Mouse (Mus musculus) embryo, embryonic 9.5 days (tissue): ENCODE data around the gene Spta1.

ENCODE experiments used
- DNase-seq: peaks from one replicate; pipeline ENCODE4 v3.0.0-alpha.2; 2017; ENCODE audit errors: extremely low spot score

Gene Spta1

GRCm38 (mm10) chr1:174172605-174173004, at the start of gene Spta1:
Gene Spta1, plus strand, starts transcription at chr1:174172776.
- DNase-seq: peak; percentile 18

- DNase-seq: no peak
Measured at GRCm38 (mm10) chr1:174131217-174131616, 41.4 kb upstream of the Spta1 start, which contains the start of gene Olfr424. Gene Olfr424, plus strand, starts transcription at chr1:174131517.

- no peak for DNase-seq
Measured at GRCm38 (mm10) chr1:174131999-174132398, 40.6 kb upstream of the Spta1 start.

- DNase-seq: no peak
Measured at GRCm38 (mm10) chr1:174141384-174141783, 31.2 kb upstream of the Spta1 start.

DNA sequence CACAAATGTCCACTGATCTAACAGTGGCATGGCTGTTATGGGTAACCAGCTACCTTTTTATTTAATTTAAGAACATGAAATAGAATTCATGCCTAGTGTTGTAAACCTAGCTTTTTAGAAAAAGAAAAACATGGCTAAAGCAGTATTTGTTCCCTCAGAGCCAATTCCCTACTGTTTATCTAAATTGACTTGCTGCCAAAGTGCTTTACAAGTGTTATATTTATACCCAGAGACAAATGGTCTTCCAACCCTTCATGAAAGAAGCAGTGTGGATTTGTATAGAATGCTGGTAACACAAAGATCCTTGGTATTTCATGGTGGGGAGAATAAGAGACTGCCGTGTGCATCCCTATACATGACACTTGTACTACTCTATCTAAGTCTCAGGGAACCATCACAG, 25.9 kb upstream of the Spta1 start:
- no peak for DNase-seq

DNA sequence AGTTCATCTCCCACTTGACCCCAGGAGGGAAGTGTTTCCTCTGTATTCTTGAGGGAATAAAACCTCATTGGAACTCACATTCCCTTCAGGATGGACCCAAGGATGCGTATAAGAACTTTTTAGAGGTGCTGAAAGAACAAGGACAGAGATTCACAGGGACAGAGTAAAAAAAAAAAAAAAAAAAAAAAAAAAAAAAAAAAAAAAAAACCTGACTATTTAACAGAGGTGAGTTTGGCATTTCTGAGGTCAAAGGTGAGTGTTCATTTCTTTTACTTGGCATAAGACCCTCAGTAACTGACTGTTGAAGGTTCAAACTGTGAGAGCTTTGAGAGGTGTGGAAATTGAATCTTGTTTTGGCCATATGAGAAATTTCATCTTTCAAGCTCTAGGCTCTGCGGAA, 23.3 kb upstream of the Spta1 start:
- no peak for DNase-seq

DNA sequence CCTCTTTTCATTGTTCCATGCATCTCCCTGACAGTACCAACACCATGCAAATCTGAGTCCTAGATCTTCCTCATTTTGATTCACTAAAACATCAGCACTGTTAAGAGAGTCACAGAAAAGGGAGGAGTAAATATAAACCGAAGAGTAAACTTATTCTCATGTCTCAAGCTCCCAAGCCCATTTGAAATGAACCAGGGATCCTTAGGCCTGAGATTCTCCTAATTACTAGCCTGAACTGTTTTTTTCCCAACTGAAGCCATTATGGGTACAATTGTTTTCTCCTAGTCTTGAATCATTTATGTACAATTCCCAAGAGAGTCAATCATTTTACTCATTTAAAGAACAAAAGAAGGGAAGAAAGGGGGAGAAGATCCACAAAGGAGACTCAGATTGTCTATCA, 17.2 kb upstream of the Spta1 start, which contains the start of gene Olfr420:
TSS of gene Olfr420 (plus strand) at position 301 of the 400 bp plus-strand sequence.
- no peak for DNase-seq

DNA sequence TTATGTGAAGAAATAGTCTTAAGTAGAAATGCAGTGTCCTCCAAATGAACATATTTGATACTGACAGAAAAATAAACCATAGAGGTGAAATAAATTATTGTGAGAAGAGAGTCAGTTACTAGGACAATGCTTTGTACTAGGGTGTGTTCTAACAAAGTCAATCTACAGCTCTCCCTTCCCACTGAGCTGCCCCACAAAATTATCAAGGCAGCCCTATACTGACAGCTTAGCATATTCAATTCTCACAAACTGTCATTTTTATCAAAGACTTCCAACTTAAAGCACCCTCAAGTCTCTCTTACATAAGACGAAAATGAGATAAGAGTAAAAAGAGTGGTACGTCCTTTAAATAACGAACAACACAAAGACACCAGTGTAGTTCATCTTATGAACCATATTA, 15.0 kb upstream of the Spta1 start:
- no peak for DNase-seq

DNA sequence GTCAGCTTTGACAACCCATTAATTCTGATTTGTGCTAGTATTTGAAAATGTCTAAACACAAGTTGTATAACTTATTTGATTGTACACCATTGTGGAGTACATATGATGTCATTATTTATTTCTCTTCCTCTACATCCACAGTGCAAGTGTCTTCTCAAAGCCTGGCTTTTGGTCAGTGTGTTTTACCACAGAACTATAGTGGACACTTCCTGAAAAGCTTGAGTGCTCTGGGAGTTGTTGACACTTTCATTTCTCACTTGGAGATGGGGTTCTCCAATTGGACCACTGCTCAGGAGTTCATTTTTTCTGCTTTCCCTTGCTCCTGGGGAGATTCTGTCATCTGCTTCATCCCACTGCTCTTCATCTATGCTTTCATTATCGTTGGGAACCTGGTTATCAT, 14.1 kb upstream of the Spta1 start:
- no peak for DNase-seq

GRCm38 (mm10) chr1:174159095-174159494, 13.5 kb upstream of the Spta1 start:
- DNase-seq: no peak

DNA sequence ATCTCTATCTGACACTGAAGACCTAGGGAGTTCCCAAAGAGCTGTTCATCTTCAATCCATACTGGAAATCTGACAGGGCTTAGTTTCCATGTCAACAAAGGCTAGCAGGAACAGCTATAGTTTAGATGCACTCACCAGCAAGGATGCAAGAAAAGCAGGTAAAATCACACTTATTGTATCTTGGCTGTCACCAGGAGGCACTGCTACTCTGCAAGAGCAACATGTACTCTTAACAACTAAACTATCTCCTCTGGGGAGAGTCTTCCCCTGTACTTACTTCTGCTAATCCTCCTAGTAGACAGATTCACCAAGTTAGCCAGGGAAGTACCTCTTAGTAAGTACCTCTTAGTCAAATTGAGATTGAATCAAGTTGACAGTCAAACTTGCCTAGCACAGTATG, 3.6 kb upstream of the Spta1 start:
- no peak for DNase-seq

- DNase-seq: no peak
Measured at GRCm38 (mm10) chr1:174170706-174171501, 1.7 kb upstream of the Spta1 start.

DNA sequence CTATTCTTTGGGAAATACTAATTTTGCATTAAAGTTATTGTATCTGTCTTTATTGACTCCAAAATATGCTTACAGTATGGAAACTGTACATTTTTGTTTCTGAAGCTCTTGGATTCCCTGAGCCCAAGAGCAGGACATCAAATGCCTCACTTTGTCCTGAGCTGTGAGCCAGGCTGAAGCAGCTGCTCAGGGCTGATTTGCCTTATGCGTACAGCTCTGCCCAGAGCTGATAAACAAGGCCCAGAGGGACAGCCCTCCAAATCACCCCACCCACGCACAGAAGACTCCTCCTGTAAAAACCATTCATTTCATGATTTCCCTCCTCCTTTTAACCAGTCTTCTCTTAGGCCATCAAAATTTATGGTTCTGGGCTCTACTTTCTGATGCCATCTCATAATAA, 1.0 kb upstream of the Spta1 start:
- no peak for DNase-seq

GRCm38 (mm10) chr1:174204699-174205098, 32.1 kb downstream of the Spta1 start:
- DNase-seq: no peak

DNA sequence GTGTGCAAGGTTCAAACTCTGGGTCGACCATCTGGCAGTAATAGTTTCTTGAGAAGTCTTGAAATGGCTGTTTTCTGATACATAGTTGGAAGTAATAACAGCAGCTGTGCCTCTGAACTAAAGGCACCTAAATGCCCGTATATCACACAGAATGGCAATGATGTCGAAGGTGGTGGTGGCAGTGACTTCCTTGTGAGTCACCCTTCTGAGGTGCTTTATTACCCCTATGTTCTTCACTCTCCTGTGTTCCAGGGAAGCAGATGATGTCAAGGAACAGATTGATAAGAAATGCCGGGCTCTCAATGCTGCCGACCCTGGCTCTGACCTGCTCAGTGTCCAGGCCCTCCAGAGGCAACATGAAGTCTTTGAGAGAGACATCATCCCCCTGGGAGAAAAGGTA, 39.7 kb downstream of the Spta1 start:
- DNase-seq: no peak

- DNase-seq: no peak
Measured at GRCm38 (mm10) chr1:174215270-174216038, 42.9 kb downstream of the Spta1 start.

- DNase-seq: no peak
Measured at GRCm38 (mm10) chr1:174216528-174217204, 44.1 kb downstream of the Spta1 start.

GRCm38 (mm10) chr1:174239916-174240315, 67.3 kb downstream of the Spta1 start:
- no peak for DNase-seq

DNA sequence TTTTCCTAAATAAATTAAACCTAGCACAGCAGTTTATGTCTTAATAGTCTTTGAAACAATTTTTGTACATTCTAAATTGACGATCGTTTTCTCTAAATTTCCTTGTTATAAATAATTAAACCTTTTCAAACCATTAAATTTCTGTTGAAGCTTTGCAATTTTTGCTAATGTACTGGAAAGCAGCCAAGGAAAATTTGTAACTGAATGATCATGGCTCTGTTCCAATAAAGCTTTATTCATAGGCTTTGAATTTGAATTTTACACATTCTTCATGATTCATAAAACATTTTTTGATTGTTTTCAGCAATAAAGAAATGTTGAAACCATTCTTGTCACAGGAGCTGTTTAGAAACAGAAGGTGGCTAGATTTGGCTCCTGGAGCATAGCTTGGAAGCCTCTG, 72.0 kb downstream of the Spta1 start:
- DNase-seq: no peak

DNA sequence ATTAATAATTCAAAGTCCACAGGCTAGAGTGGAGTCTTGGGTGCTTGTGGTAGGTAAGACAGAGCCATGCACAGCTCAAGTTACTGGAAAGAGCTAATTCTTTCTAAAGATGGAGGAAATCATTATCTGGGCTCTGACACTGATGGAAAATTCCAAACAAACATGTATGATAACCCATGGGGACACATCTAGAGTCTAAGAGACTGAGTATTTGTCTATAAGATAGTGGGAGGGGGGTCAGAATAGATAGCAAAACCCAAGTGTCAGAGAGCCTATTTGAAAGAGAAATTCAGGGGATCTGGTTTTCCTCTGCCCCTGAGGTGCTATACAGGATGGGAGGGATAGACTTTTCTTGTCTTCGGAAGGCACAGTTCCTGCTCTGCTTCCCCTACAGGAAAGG, 73.5 kb downstream of the Spta1 start:
- DNase-seq: no peak

- DNase-seq: no peak
Measured at GRCm38 (mm10) chr1:174247170-174247569, 74.6 kb downstream of the Spta1 start.

- DNase-seq: no peak
Measured at GRCm38 (mm10) chr1:174250376-174250775, 77.8 kb downstream of the Spta1 start.
